Mouse (Mus musculus) C2C12 (cell line): ENCODE results near the gene Atp2a2.

Source experiments
- CEBPB ChIP-seq: IDR thresholded peaks from one replicate; pipeline ENCODE4 v1.6.1; 2011; ENCODE audit warnings: low read depth, mild to moderate bottlenecking, control low read depth, moderate library complexity
- CTCF ChIP-seq: IDR thresholded peaks from one replicate; pipeline ENCODE4 v1.5.1; 2011; ENCODE audit not compliant: control insufficient read depth, insufficient read depth, insufficient read length
- MAX ChIP-seq: IDR thresholded peaks from one replicate; pipeline ENCODE4 v1.6.1; 2011; ENCODE audit warnings: mild to moderate bottlenecking, control low read depth
- MYOD1 ChIP-seq: IDR thresholded peaks from one replicate; pipeline ENCODE4 v1.6.1; 2011; ENCODE audit warnings: low read depth; ENCODE audit not compliant: control insufficient read depth, insufficient read length

DNA sequence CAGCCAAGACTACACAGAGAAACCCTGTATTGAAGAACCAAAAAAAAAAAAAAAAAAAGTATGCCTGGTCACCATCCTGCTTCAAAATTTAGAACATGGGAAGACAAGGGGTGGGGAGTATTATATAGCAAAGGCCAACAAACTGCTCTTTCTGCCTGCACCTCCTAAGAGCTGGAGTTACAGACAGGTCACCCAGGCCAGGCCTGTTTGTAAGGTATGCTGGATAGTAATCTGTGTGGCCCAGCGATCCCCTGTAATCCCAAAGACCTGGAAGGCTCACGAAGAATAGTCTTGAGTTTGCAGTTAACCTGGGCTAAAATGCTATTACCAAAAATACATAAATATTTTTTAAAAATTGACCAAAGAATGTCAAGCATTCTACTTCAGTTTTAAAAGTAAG lies 11.9 kb downstream of the Atp2a2 start:
- TF ChIP-seq CTCF: no peak
- no peak for TF ChIP-seq MAX
- TF ChIP-seq CEBPB: no peak
- TF ChIP-seq MYOD1: no peak
